Mouse (Mus musculus): ENCODE measurements around the gene B4galnt3.

DNA sequence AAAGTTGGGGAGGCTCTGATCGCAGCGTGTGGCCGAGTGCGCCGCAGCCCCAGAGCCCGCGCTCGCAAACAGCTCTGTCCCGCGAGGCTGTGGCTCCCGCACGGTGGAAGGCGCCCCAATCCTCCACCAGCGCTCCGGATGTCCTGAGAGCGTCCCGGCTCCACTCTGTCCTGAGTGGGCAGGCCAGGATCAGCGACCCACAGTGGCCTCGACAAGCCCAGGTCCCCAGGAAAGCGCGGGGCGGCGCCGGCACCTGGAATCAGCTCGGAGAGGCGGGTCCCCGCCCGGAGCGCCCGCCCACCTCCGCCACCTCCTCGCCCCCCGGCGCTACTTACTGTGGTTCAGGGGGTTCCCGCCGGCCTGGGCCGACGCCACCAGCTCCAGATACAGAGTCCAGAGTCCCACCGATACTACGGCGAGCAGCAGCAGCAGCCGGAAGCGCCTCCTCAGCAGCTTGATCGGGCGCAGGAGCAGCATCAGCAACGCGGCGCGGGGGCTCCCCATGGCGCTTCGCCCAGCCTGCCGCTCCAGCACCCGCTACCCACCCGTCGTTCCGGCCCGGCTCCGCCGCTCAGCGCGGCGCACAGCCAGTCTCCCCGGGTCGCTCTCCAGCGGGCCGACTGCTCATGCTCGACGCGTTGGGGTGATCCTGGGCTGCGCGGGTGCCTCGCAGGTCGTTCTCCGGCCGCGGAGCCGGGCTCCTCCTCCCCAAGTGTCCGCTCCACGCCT is at the start of gene B4galnt3, which contains the start of gene D330020A13Rik:
- TF ChIP-seq CTCF (IDR thresholded peaks at IDR 0.05; ENCODE audit: control insufficient read depth, insufficient read depth, insufficient read length) (no peak), MAX (IDR thresholded peaks at IDR 0.05) (no peak), MYOG (IDR thresholded peaks at IDR 0.05; ENCODE audit: control insufficient read depth, extremely low read depth, insufficient read length) (no peak), USF1 (IDR thresholded peaks at IDR 0.05; ENCODE audit: low read depth) (no peak), MYOD1 (IDR thresholded peaks at IDR 0.05; ENCODE audit: control insufficient read depth, insufficient read length, low read depth) (no peak)

Data from C2C12 (cell line).